Mouse (Mus musculus) limb, embryonic 11.5 days (tissue): ENCODE data around the gene Ttc13. TPM values are rescaled to one million over a fixed set of nuclear protein-coding genes. Genes with fewer than 3 reads are reported as not detected.

Experiments
- ATAC-seq: fragments of 200-750 bp; cut with Nextera tagmentation; 2 replicates; pipeline ENCODE4 v1.8.0; 2017; ENCODE audit warnings: low read depth; ENCODE audit not compliant: insufficient number of reproducible peaks, low FRiP score, low TSS enrichment
- DNase-seq: peaks from one replicate; pipeline ENCODE4 v3.0.0-alpha.2; 2015; ENCODE audit warnings: low spot score
- H3K27ac ChIP-seq: fragments of 300-500 bp; sonication (generic); replicated peaks from 2 replicates; pipeline ENCODE4 v1.5.1; 2014; ENCODE audit warnings: low read depth, mild to moderate bottlenecking, low read length
- H3K27me3 ChIP-seq: fragments of 300-500 bp; sonication (generic); 2 replicates; pipeline ENCODE4 v1.6.1; 2014; ENCODE audit warnings: mild to moderate bottlenecking, low read length, mixed read lengths; ENCODE audit not compliant: control insufficient read depth, insufficient read depth
- H3K36me3 ChIP-seq: fragments of 300-500 bp; sonication (generic); 2 replicates; pipeline ENCODE4 v1.6.1; 2014; ENCODE audit warnings: mild to moderate bottlenecking, low read length, moderate library complexity, mixed read lengths; ENCODE audit not compliant: control insufficient read depth, insufficient read depth
- H3K4me1 ChIP-seq: fragments of 300-500 bp; sonication (generic); 2 replicates; pipeline ENCODE4 v1.6.1; 2014; ENCODE audit warnings: low read length, mixed read lengths; ENCODE audit not compliant: control insufficient read depth, insufficient read depth
- H3K4me2 ChIP-seq: fragments of 300-500 bp; sonication (generic); 2 replicates; pipeline ENCODE4 v1.6.1; 2014; ENCODE audit warnings: low read depth, mild to moderate bottlenecking, moderate library complexity; ENCODE audit not compliant: severe bottlenecking
- H3K4me3 ChIP-seq: fragments of 300-500 bp; sonication (generic); 2 replicates; pipeline ENCODE4 v1.5.1; 2014; ENCODE audit warnings: low read depth, low read length
- H3K9ac ChIP-seq: fragments of 300-500 bp; sonication (generic); 2 replicates; pipeline ENCODE4 v1.6.1; 2014; ENCODE audit warnings: mild to moderate bottlenecking, low read length
- H3K9me3 ChIP-seq: fragments of 300-500 bp; sonication (generic); 2 replicates; pipeline ENCODE4 v1.6.1; 2016; ENCODE audit warnings: low read length; ENCODE audit not compliant: control insufficient read depth
- WGBS: fragments of 180-500 bp; shearing (Covaris S2); extraction: QIAGEN DNeasy Blood & Tissue Kit; methylation state at CpG from one replicate; pipeline ENCODE4 v1.1.7; 2014; 5-methylcytosine and 5-hydroxymethylcytosine counted together
- polyA plus RNA-seq: library from polyadenylated mRNA; unstranded; fragments of >200 nt; fragmentation: Nextera tagmentation; extraction: Ambion mirVana; gene quantifications from 2 replicates; pipeline ENCODE4 v1.2.1, GENCODE M21; 2014

Ttc13 gene
- polyA plus RNA-seq, 1 experiment from 2014 or later = 49.5 TPM

DNA sequence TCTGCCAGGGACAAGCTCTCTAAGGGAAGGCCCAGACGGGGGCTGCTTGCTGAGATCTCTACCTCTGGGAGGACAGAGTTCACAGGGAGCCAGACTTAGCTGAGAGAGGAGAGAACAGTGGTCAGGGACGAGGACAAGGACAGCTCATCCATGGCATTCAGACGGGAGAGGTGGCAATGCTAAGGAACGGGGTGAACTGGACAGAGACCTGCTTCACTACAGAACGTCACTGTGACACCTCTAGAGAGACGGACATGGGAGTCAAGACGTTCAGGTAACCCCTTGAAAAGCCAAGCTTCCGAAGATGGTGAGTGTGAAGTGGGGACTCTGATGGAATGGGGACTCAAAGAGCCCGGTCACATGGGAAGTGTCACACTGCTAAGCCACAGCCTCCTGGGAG is 95.5 kb downstream of the Ttc13 start:
- ATAC-seq (no peak), DNase-seq (no peak)
- 84% methylated on average over 9 of the region's 9 CpGs for WGBS
- Histone ChIP-seq H3K9me3 (no peaks in the 10 kb centered on the region), H3K36me3 (no peaks in the 10 kb centered on the region), H3K27ac (no peak overlapping the region), H3K27me3 (no peaks in the 10 kb centered on the region), H3K4me2 (no peak overlapping the region), H3K4me1 (no peaks in the 10 kb centered on the region), H3K4me3 (no peak overlapping the region), H3K9ac (no peak overlapping the region)

Other genes with a start within 250 kb of the Ttc13 start
- gene Cog2, start 201.2 kb downstream of the Ttc13 start, polyA plus RNA-seq = 38.7 and 38.9 TPM in 2 replicates
- not detected in 2 replicates for gene Agt, start 152.3 kb downstream of the Ttc13 start, polyA plus RNA-seq
- gene Capn9, start 145.9 kb downstream of the Ttc13 start, polyA plus RNA-seq = not detected in 2 replicates
- gene 2310022B05Rik, start 58.6 kb downstream of the Ttc13 start, polyA plus RNA-seq = 28.2 and 30.4 TPM in 2 replicates
- gene Arv1, start 156 bp upstream of the Ttc13 start, polyA plus RNA-seq = 27.3 and 30.5 TPM in 2 replicates
- 3.7 and 4.5 TPM in 2 replicates for gene Fam89a, start 29.8 kb upstream of the Ttc13 start, polyA plus RNA-seq
- 0.01 TPM in 1 of 2 replicates, not detected in the other for gene Trim67, start 71.1 kb upstream of the Ttc13 start, polyA plus RNA-seq
- gene Gnpat, start 141.1 kb upstream of the Ttc13 start, polyA plus RNA-seq = 121 and 128 TPM in 2 replicates
- 58.4 and 58.9 TPM in 2 replicates for gene 2810004N23Rik, start 141.1 kb upstream of the Ttc13 start, polyA plus RNA-seq
- gene Exoc8, start 175.7 kb upstream of the Ttc13 start, polyA plus RNA-seq = 7.0 and 8.1 TPM in 2 replicates
- gene Sprtn, start 175.9 kb upstream of the Ttc13 start, polyA plus RNA-seq = 8.9 and 9.3 TPM in 2 replicates
- 15.1 and 15.3 TPM in 2 replicates for gene Egln1, start 227.3 kb upstream of the Ttc13 start, polyA plus RNA-seq